Mouse (Mus musculus): Measurements from ENCODE around the gene Mt2.

The Mt2 gene

DNA sequence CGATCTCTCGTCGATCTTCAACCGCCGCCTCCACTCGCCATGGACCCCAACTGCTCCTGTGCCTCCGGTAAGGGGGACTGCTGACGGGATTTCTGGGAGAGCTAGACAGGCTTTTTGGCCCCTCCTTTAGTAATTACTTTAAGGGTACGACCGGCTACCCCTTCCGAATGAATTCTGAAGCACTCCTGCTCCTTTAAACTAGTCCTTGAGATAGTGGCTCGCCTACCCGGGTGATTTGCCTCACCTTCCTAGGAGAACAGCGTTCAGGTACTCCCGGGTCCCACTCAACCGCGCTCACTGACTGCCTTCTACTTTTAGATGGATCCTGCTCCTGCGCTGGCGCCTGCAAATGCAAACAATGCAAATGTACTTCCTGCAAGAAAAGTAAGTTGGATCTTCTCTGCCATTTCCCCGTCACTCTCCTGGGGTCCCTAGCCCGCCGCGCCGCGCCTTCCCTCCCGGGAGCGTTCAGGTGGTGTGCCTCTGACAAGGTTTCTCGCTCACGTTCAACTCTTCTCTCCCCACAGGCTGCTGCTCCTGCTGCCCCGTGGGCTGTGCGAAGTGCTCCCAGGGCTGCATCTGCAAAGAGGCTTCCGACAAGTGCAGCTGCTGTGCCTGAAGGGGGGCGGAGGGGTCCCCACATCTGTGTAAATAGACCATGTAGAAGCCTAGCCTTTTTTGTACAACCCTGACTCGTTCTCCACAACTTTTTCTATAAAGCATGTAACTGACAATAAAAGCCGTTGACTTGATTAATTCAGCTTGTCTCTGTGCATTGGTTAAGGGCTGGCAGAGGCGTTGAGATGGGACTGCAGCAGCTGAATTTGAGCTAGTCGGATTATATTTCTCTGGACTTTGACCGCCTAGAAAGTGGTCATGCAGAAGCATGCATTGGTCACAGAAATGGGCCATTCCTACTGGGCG, 607 bp downstream of the Mt2 start:
- DNase-seq (ENCODE audit: low read depth, low spot score): no peak

DNA sequence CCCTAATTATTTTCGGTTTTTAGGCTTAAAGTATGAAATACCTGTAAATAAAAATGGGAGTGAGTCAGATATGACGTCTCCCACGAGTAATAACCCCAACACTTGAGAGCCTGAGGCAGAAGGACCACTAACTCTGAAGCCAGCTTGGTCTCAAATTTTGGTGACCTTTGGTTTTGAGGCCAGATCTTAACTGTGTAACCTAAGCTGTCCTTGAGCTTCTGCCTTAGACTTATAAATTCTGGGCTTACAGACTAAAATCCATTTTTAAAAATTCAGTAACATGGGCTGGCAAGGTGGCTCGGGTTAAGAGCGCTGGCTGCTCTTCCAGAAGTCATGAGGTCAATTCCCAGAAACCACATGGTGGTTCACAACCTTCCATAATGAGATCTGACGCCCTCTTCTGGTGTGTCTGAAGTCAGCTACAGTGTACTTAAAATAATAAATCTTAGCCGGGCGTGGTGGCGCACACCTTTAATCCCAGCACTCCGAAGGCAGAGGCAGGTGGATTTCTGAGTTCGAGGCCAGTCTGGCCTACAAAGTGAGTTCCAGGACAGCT, 1.5 kb downstream of the Mt2 start:
- DNase-seq (ENCODE audit: low read depth, low spot score): no peak

DNA sequence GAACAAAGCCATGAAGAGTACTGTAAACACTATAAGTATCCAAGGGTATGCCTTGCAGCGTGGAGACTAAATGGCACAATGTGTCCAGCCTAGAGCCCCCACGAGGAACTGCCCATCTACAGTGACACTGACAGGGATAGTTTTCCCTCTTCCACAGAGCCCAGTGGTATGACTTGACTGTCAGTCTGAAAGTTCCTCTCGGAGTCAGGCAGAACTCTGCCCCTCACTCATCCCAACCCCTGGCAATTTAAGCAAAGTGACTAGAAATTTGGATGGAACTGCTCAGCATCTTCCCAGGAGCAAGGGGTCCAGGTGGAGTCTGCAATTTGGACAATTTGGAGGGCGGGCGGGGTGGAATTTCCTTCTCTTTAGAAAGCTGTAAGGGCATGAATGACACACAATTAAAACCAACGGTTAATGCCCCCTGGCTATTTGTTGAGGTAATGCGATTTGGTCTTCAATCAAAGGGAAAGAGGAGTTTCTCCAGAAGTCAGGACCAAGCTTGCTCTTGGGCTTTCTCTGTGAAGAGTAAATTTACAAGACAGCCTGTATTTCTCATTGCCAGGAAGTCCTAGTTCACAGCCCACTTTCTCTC, 2.3 kb downstream of the Mt2 start:
- no peak for DNase-seq (ENCODE audit: low read depth, low spot score)

DNA sequence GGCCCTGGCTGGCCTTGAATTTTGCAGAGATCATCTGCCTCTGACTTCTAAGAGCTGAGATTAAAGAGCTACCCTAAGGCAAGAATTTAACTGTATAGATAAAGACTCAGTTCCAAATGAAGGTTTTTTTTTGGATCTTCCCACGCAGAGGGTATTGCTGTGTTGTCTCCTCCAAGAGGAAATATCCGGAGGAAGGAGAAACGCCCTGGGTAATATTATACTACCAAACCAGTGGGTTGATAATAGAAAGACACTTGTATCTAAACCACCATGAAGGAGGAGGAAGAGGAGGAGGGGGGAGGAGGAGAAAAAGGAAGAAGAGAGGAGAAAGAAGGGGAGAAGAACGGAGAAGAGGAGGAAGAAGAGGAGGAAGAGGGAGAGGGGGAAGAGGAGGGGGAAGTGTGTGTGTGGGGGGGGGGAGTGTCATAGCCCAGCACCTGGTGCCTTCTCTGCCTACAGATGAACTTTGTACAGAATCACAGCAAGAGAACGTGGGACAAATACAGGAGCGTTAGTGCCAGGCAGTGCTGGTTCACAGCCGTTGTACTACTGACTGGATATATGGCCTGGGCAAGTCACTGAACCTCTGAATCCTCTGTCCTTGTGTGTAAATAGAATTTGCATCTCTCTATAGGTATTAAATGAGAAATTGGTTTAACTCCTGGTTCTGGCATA, 5.4 kb downstream of the Mt2 start:
- DNase-seq (ENCODE audit: low read depth, low spot score): no peak

DNA sequence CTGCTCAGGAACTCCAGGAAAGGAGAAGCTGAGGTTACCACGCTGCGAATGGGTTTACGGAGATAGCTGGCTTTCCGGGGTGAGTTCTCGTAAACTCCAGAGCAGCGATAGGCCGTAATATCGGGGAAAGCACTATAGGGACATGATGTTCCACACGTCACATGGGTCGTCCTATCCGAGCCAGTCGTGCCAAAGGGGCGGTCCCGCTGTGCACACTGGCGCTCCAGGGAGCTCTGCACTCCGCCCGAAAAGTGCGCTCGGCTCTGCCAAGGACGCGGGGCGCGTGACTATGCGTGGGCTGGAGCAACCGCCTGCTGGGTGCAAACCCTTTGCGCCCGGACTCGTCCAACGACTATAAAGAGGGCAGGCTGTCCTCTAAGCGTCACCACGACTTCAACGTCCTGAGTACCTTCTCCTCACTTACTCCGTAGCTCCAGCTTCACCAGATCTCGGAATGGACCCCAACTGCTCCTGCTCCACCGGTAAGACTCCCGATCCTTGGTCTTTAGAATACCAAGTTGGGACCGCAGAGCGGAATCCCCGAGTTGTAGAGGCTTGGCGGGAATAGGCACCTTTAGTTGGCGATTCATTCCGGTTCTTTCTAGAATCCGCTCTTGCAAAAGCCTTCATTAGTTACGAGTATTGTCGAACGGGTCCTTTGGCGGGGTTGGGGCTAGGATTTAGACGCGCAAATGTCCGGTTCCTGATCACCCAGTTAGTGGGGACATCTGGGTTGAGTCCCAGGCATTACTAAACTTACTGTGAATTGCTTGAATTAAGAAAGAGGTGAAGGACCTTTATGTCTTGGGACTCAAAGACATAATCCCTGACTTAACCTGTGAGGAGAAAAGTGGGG, 6.6 kb downstream of the Mt2 start, which contains the start of gene Mt1:
Gene Mt1 (plus strand): TSS at position 226 of the 856 bp plus-strand sequence.
- DNase-seq (ENCODE audit: low read depth, low spot score): peak; percentile 86

DNA sequence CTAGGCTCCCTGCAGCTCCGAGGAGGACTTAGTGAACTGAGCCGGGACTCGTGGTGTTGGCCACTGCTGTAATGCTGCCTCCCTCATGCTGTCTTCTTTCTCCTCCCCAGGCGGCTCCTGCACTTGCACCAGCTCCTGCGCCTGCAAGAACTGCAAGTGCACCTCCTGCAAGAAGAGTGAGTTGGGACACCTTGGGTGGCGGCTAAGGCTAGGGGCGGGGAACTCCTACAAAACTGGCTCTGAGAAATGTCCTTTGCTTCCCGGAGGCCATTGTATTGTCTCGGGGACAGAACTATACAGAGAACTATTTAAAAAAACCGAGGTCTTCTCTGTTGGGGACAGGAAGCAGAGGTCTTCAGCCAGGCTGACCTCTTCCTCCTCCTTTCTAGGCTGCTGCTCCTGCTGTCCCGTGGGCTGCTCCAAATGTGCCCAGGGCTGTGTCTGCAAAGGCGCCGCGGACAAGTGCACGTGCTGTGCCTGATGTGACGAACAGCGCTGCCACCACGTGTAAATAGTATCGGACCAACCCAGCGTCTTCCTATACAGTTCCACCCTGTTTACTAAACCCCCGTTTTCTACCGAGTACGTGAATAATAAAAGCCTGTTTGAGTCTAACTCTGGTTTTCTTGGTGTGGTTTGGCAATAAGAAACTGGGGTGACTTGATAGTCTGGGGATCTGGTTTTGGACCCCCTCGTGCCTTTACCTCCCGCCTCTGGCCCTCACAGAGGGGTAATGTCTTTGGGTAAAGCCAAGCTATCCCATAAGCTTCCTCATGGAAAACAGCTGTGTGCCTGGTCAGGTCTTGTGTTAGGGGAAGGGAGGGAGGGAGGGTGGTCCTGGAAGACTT, 7.5 kb downstream of the Mt2 start:
- no peak for DNase-seq (ENCODE audit: low read depth, low spot score)

DNA sequence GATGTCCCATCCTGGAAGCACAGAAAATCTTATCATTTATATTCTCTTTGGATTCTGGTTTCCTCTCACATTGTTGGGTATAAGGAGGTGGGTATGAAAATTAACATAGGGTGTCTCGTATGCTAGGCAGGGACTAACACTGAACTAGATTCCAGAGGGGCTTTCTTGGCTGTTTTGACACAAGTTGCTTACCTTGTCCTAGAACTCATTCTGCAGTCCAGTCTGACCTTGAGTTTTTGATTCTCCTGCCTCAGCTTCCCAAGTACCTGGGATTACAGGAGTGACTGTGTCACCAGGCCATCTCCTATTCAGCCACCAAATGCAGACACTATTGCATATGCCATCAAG, 8.1 kb downstream of the Mt2 start:
- no peak for DNase-seq (ENCODE audit: low read depth, low spot score)

DNA sequence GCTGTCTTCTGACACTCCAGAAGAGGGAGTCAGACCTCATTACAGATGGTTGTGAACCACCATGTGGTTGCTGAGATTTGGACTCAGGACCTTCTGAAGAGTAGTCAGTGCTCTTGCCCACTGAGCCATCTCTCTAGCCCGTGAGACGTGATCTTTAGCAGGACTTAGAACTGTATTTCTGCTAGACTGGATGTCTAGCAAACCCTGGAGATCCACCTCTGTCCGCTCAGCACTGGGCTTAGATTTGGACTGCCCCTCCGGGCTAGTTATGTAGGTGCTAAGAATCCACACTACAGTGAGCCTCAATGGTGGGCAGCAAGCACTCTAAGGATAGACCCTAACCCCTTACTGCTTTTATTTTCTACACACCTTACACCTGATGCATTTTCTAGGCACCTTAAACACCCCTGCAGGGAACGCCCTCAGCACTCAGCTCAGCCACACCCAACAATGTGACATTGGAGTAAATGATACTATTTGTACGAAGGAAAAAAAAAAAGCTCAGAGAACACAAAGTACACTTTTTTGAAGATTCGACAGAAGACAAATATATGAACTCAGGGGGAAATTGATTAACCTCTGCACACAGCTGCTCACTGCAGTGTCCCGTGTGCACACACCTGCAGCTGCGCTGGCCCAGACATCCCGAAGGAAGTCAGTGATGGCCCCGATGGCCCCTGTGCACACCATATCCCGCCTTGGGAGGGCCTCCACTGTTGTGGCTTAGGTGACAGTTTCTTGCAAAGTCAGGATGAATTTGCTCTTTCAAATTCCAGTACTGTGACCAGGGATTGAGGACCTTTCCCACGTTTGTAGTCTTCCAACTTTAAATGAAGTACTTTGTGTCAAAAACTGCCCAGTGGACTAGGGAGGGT, 9.8 kb downstream of the Mt2 start:
- no peak for DNase-seq (ENCODE audit: low read depth, low spot score)

DNA sequence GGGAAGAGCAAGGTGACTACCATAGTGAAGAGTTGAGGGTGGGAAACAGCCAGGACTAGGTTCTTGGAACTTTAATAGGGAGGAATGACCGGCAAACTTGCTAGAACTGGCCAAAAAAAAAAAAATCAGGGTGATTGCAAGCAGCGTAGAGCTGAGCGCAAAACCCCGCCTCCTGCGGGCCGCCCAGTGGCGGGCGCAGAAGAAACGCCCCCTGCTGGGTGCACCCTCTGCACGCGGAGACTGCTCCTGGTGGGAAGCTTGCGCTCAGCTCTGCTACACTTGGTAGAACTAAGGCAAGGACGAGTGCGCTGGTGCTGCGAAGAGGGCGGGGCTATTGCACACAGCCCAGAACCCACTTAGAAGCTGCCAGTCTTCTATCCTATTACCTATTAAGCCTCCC, 10.7 kb downstream of the Mt2 start:
- peak; percentile 87 for DNase-seq (ENCODE audit: low read depth, low spot score)

DNA sequence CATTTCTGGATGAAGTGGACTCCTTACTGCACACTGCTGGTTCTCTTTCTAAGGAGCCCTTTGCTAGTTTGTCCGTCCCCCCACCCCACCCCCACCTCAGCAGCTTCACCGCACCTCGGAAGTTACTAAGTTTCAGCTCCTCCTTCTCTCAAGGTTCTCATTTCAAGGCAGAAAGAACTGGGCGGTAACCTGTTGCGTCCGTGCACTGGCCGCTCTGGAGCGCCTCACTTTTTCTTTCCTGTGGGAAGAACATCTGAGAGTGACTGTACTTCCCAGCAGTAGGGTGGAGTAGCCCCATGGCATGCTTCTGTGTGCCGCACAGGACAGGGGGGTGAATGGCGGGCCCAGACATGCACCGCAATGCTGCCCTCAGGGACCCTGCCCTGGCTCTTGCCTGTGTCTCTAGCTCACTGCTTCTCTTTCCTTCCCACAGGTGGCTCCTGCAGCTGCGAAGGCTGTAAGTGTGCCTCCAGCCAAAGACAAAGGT, 11.9 kb downstream of the Mt2 start:
- no peak for DNase-seq (ENCODE audit: low read depth, low spot score)

DNA sequence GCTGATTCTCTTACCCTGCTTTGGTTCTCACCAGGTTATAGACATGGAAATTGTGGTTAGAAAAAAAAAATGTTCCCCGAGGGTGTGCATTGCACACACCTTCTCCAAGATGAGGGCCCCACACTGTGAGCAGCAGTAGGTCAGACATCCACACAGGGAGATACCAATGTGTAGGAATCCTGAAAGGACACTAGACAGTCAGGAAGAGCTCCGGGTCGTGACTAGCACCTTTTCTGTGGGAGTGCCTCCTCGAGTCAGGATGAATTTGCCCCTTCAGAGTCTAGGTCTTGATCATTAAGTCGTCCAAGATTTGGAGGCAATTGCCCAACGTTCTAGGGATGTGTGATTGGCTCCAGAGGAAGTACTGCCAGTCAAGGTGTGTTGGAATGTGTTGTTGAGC, 13.3 kb downstream of the Mt2 start:
- DNase-seq (ENCODE audit: low read depth, low spot score): no peak

DNA sequence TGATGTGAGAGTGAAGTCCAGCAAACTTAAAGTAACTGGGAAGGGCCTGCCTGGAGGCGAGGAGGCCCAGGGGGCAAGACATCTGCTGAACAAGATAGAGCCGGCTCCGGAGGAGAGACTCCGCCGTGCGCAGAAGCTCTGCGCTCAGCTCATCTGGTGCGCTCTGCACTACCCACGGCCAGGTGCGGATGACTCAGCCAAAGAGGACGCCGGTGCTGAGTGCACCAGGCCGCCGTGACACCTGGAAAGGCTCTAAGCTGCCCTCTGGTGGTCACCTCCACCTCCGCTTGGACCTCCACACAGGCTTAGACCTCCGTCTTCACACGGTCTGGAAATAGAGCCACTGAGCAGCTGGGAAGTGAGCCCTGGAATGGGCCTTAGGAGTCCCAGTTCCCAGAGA, 14.1 kb downstream of the Mt2 start:
- DNase-seq (ENCODE audit: low read depth, low spot score): peak; percentile 71

DNA sequence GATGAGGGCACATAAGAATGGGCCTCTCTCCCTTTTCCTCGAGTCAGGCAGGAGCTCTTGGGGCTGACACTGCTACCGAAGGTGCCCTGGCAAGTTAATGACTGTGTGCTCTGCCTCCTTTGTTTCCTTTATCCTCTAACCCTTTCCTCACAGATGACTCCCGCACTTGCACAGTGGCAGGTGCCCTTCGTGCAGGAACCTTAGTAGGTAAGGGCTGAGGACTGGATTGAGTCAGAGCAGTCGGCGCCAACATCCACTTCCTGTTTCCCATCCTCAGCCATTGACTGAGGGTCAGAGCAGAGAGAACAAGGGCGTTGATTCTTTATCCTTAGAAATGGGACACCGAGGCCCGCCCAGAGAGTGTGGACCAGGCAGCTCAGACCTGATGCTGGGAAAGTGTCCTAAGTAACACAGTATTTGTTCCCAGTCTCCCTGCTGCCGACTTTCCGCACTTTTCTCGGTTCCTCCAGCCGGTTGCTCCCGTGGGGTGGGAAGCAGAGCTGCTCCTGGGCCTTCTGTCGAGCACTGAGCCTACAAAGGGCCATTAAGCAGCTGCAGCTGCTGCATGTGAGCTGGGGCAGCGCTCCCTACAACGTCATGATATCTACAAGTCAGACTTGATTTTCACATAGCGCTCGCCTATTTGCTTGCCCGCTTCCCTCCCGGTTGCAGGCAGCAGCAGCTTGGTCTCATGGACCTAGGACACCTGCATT, 15.0 kb downstream of the Mt2 start:
- DNase-seq (ENCODE audit: low read depth, low spot score): no peak

DNA sequence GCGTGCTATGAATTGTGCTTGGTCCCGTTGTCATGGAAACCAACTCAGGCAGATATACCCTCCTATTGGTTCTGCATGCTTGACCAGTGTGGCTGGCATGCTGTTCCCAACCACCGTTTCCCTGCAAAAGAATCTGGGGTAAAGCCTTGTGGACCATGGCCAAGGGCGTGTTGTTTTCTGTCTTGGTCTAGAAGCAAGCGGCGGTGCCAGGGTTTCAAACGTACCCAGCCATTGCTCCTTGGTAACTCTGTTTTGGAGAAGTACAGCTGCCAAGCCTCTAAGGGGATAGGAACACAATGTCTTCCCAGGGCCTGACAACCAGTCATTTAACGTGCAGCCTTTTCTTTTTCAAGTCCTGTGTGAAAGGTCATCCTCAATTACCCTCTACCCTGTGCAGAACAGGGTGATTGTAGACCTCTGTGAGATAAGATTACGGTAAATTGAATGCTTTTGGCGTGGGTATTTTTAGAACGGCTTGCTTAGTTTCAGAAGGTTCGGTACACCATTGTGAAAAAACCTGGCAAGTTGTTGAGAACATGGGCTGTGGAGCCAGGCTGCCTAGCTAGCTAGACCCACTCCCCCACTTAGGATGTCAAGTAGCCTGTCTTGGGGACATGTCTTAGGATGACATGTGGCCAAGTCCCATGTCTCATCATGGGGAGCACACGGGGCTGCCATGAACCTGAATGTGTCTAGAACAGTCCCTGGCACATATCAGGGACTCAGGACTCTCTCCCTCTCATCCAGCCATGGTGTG, 17.0 kb downstream of the Mt2 start:
- no peak for DNase-seq (ENCODE audit: low read depth, low spot score)

DNA sequence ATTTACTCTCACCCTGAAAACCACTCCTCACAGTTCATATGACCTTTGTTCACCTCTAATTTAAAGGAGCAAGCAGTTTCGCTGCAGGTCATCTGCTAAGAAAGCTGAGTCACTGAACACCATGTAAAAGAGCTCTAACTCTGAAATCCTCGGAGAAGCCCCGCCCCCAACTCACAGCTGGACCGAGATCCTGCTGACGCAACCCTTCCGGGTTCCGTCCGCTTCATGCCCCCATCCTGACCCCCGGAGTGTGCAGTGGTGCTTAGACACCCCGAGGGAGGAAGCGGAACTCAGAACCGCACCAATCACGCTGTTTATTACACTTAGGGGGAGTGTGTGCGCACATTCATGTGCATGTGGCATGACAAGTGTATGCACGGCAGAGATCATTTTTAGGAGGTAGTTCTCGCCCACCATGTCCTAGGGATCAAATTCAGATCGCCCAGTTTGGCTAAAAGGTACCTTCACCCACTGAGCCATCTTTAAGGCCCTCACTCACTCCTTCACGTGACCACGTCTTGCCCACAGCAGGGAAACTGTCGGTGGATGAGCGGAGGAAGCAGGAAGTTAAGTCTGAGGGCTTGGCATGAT, 18.7 kb downstream of the Mt2 start:
- DNase-seq (ENCODE audit: low read depth, low spot score): peak; percentile 78

DNA sequence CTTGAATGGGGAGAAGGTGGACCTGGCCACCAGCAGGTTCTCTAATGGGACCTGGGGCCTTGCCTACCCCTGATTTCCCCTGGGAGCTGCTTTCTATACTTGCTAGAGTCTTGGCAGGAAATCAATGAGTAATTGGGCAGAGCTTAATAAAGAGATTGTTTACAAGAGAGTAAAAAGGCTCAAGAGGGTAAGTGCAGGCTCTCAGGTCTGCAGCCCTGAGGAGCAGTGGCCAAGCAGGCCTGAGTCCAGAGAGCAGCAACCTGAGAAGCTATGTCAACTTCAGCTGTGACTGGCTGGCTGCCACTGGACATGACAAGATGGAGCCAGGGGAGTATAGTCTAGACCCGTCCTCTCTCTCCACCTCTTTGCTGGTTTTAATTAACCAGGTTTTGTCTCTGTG, 20.5 kb downstream of the Mt2 start:
- no peak for DNase-seq (ENCODE audit: low read depth, low spot score)

DNA sequence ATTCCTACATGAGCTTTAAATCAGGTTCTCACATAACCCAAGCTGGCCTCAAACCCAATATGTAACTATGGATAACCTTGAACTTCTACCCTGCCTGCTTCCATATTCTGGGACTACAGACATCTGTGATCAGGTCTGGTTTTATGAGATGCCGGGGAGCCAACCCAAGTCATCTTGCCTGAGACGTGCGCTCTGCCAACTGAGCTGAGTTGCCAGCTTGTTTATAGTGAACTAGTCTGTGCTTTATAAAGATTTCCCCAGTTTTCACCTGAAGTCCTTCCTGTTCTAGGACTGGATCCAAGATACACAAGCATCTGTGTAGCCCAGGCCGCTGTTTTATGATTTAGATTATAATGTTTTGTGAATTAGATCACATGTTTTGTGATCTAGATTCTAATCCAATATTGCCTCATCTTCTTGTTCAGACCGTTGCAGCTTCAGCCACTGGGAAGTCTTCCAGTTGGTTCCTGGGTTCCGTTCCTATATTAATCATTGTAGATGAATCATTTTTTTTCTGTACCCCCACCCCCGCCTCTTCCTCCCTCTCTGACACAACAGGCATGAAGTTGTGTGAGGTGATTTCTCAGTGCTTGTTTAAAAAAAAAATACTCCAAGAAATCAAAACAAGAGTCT, 22.2 kb downstream of the Mt2 start:
- no peak for DNase-seq (ENCODE audit: low read depth, low spot score)
